9 mouse cellular contexts compared by ENCODE assay signal in the genomic region with DNA sequence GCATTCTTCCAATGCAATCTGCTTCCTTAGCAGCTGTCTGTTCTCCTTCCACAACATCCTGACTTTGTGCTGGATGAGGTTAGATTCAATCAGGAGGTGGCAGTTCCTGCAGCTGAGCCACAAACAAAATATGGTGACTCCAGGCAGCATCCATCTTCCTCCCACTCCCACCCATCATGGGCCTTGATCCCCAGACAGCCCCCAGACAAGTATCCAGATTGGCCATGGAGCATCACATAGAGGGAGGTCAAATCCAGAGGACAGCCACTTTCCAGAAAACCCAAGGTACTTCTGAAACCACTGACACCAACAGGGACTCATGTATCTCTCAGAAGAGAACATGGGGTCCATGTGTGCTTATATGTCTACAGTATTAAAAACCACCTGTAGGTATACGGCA. TPM values are rescaled to one million over a fixed set of nuclear protein-coding genes. Genes with fewer than 3 reads are reported as not detected.
DNase-seq lines count a peak whose midpoint lies in the region; TF ChIP-seq lines count a peak whose summit lies in the region.
"Not testable (repeated sequence)": the region's sequence is repeated elsewhere in the genome, so short reads cannot be mapped to it uniquely, and the experiment has no call there.
"Had no signal": no experiment of that assay in that cellular context is flagged by ENCODE, and none has a peak within 500 bp of the region (broad histone marks: within the 10 kb centered on the region; RNA-seq: fewer than 3 reads in every experiment).

No protein-coding gene starts in this region.

- peak; percentile 28 to 49 for DNase-seq in adrenal gland, adult (ENCODE audit: inconsistent age in 2 of 2, low spot score in 1 of 2)
- peak; percentile 1 for DNase-seq in cerebellum, postnatal 14 days
- DNase-seq in heart, adult 18-20 months, result peak; percentile 6 to 10
- DNase-seq in kidney, adult 9 months, result peak; percentile 3
- peak; percentile 12 to 18 for DNase-seq in left cerebral cortex, adult 2 months (ENCODE audit: extremely low spot score in 1 of 2, low spot score in 2 of 2)
- peak; percentile 1 to 10 for DNase-seq in natural killer cell, adult 2 months (ENCODE audit: low spot score in 2 of 2)
- DNase-seq in spleen, postnatal 36 days (ENCODE audit: low spot score in 2 of 2), result peak; percentile 20 to 21
- peak; percentile 8 for DNase-seq in urinary bladder, postnatal 14 days (ENCODE audit: low spot score)

- not testable (repeated sequence) for H3K27ac ChIP-seq in left cerebral cortex, adult 2 months

- H3K4me3 ChIP-seq in left cerebral cortex, adult 2 months, result not testable (repeated sequence)

- intact Hi-C loops in left cerebral cortex, adult 2 months (cut with DNase I), result not testable (repeated sequence)

- not testable (repeated sequence) for TF ChIP-seq CTCF in left cerebral cortex, adult 2 months (IDR thresholded peaks at IDR 0.05)

RNA-seq across cellular contexts. Expression of a gene that starts 3.0 kb away (rescaled TPM):
- not detected for total RNA-seq in heart, adult 18-20 months (2021)
- not detected for total RNA-seq in left cerebral cortex, adult 2 months (2021)
- total RNA-seq: granulocyte monocyte progenitor cell, adult 5-6 weeks had no signal

RNA-seq across cellular contexts. Expression of a gene that starts 21.3 kb away (rescaled TPM):
- not detected for total RNA-seq in heart, adult 18-20 months (2021)
- not detected for total RNA-seq in left cerebral cortex, adult 2 months (2021)
- total RNA-seq: granulocyte monocyte progenitor cell, adult 5-6 weeks had no signal

RNA-seq across cellular contexts. Expression of a gene that starts 40.5 kb away (rescaled TPM):
- total RNA-seq in heart, adult 18-20 months (2021), result not detected
- not detected for total RNA-seq in left cerebral cortex, adult 2 months (2021)
- total RNA-seq: granulocyte monocyte progenitor cell, adult 5-6 weeks had no signal

RNA-seq across cellular contexts. Expression of a gene that starts 58.6 kb away (rescaled TPM):
- not detected for total RNA-seq in heart, adult 18-20 months (2021)
- total RNA-seq in left cerebral cortex, adult 2 months (2021), result not detected
- total RNA-seq: granulocyte monocyte progenitor cell, adult 5-6 weeks had no signal
